Mouse (Mus musculus): ENCODE measurements around the gene Cldn3.

DNA sequence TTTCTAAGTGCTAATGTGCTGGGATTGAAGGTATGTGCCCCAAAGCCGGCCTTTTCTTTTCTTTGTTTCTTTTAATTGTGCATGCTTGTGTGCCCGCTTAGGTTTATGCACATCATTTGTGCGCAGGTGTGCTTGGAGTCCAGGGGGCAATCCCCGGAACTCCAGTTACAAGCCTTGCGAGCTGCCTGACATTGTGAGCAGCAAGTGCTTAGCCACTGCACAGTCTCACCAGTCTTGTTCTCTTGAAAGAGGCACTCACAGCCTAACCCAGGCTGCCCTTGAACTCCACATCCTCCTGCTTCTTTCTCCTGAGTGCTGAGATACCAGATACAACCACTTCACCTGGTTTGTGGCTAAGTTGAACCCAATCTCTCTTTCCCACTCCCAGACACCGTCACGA is 12.5 kb upstream of the Cldn3 start:
- TF ChIP-seq CTCF (IDR thresholded peaks at IDR 0.05; ENCODE audit: control insufficient read depth, insufficient read depth, insufficient replicate concordance, low read depth, low read length) = no peak
- TF ChIP-seq POLR2A (IDR thresholded peaks at IDR 0.05; ENCODE audit: control insufficient read depth, low read depth, low read length) = no peak

All from testis, adult 2 months (tissue).